Mouse (Mus musculus) ES-Bruce4 (cell line): Measurements from ENCODE around the gene Rnd2. TPM values are rescaled to one million over a fixed set of nuclear protein-coding genes. Genes with fewer than 3 reads are reported as not detected.
A peak's percentile ranks its signal among the peaks of the same experiment; 100 is the strongest.
"Not testable (repeated sequence)": the region's sequence is repeated elsewhere in the genome, so short reads cannot be mapped to it uniquely, and the experiment has no call there.

Experiments used
- H3K27ac ChIP-seq: 2 replicates; pipeline ENCODE4 v1.5.1; 2012; ENCODE audit warnings: low read length, inconsistent platforms; ENCODE audit not compliant: insufficient read depth
- H3K27me3 ChIP-seq: 2 replicates; pipeline ENCODE4 v1.6.1; 2012; ENCODE audit warnings: mild to moderate bottlenecking, low read length, inconsistent platforms; ENCODE audit not compliant: control insufficient read depth, poor library complexity, insufficient read depth, severe bottlenecking
- H3K36me3 ChIP-seq: 2 replicates; pipeline ENCODE4 v1.6.1; 2012; ENCODE audit warnings: inconsistent platforms, mild to moderate bottlenecking, low read length, moderate library complexity; ENCODE audit not compliant: control insufficient read depth, poor library complexity, insufficient read depth, severe bottlenecking
- H3K4me1 ChIP-seq: one replicate; pipeline ENCODE4 v1.8.1; 2011; ENCODE audit warnings: low read length; ENCODE audit not compliant: control insufficient read depth, insufficient read depth
- H3K4me3 ChIP-seq: 2 replicates; pipeline ENCODE4 v1.5.1; 2011; ENCODE audit warnings: low read depth, mild to moderate bottlenecking, low read length
- H3K9ac ChIP-seq: 2 replicates; pipeline ENCODE4 v1.6.1; 2012; ENCODE audit warnings: low read depth, mild to moderate bottlenecking, inconsistent platforms; ENCODE audit not compliant: poor library complexity, severe bottlenecking
- H3K9me3 ChIP-seq: replicated peaks from 2 replicates; pipeline ENCODE4 v1.6.1; 2012; ENCODE audit warnings: mild to moderate bottlenecking, low read length, inconsistent platforms; ENCODE audit not compliant: control insufficient read depth, poor library complexity, insufficient read depth, severe bottlenecking
- CTCF ChIP-seq: IDR thresholded peaks from one replicate; pipeline ENCODE4 v1.8.1; 2011; ENCODE audit warnings: low read depth, low read length
- EP300 ChIP-seq: IDR thresholded peaks from 2 replicates; pipeline ENCODE4 v1.6.1; 2011; ENCODE audit warnings: low read depth, low read length; ENCODE audit not compliant: insufficient read depth
- POLR2A ChIP-seq: IDR thresholded peaks from one replicate; pipeline ENCODE4 v1.8.1; 2011; ENCODE audit warnings: low read length; ENCODE audit not compliant: insufficient read depth
- polyA plus RNA-seq: library from polyadenylated mRNA; stranded (reverse); fragments of >200 nt; gene quantifications from 2 replicates; pipeline ENCODE4 v1.2.4, GENCODE M21; 2011; ENCODE audit warnings: low read depth; ENCODE audit not compliant: missing spikeins, insufficient read depth, insufficient read length

The Rnd2 gene
- polyA plus RNA-seq, 1 experiment: 11.2 TPM

- H3K27ac ChIP-seq: no peak overlapping the region
- H3K36me3 ChIP-seq: peaks cover 11% of the 10 kb centered on the region; the same call in 1 of the 2 replicates
- no peaks in the 10 kb centered on the region for H3K27me3 ChIP-seq
- H3K9ac ChIP-seq: no peak overlapping the region
- H3K4me3 ChIP-seq: no peak overlapping the region
- TF ChIP-seq POLR2A (no peak), CTCF (no peak), EP300 (no peak)
- peaks cover 14% of the 10 kb centered on the region for H3K4me1 ChIP-seq
- H3K9me3 ChIP-seq: no peaks in the 10 kb centered on the region
These were observed 2.0 kb upstream of the Rnd2 start for GRCm38 (mm10) chr11:101462583-101463440.

- H3K4me1 ChIP-seq: peaks cover 9% of the 10 kb centered on the region
- H3K9me3 ChIP-seq: no peaks in the 10 kb centered on the region
- H3K27ac ChIP-seq: peak overlapping the region; percentile 82
- no peaks in the 10 kb centered on the region for H3K27me3 ChIP-seq
- peaks cover 11% of the 10 kb centered on the region; the same call in 1 of the 2 replicates for H3K36me3 ChIP-seq
- peak overlapping the region; percentile 78 for H3K9ac ChIP-seq
- peak overlapping the region; percentile 76 for H3K4me3 ChIP-seq
- TF ChIP-seq EP300: peak; percentile 55; the same call in 1 of the 2 replicates
- no peak for TF ChIP-seq POLR2A
These were observed 486 bp downstream of the Rnd2 start for GRCm38 (mm10) chr11:101465101-101465868.

GRCm38 (mm10) chr11:101465869-101466551 is 1.2 kb downstream of the Rnd2 start, which contains the start of gene Vat1:
Vat1 (minus strand) TSS chr11:101466230.
- Histone ChIP-seq H3K27ac (peak within 1 kb of the TSS; percentile 82), H3K4me3 (peak within 1 kb of the TSS; percentile 76), H3K4me1 (peaks cover 10% of the 10 kb centered on the region), H3K9ac (peak within 1 kb of the TSS; percentile 78), H3K9me3 (no peaks in the 10 kb centered on the region), H3K36me3 (peaks cover 11% of the 10 kb centered on the region; the same call in 1 of the 2 replicates), H3K27me3 (no peaks in the 10 kb centered on the region)
- TF ChIP-seq CTCF (no peak), POLR2A (peak; percentile 12)

- not testable (repeated sequence) for H3K4me3 ChIP-seq
- Histone ChIP-seq H3K9ac (peak overlapping the region; percentile 78; the same call in 1 of the 2 replicates), H3K4me1 (peaks cover 10% of the 10 kb centered on the region)
These were observed 1.8 kb downstream of the Rnd2 start for GRCm38 (mm10) chr11:101466552-101466950.

GRCm38 (mm10) chr11:101467477-101468262 is 2.9 kb downstream of the Rnd2 start:
- Histone ChIP-seq H3K27me3 (no peaks in the 10 kb centered on the region), H3K9me3 (no peaks in the 10 kb centered on the region), H3K36me3 (no peaks in the 10 kb centered on the region), H3K4me1 (peaks cover 7% of the 10 kb centered on the region), H3K9ac (peak overlapping the region; percentile 91), H3K27ac (0 out of 2 replicates have a peak overlapping the region, but pooled peaks have one; percentile 6), H3K4me3 (peak overlapping the region; percentile 86)
- TF ChIP-seq EP300 (no peak), POLR2A (peak; percentile 35), CTCF (peak; percentile 14)

More at GRCm38 (mm10) chr11:101466552-101466950, 1.8 kb downstream of the Rnd2 start:
- H3K27ac ChIP-seq, H3K36me3 ChIP-seq, H3K27me3 ChIP-seq, H3K9me3 ChIP-seq: not testable (repeated sequence)
